Mouse (Mus musculus) ZHBTc4 (cell line): ENCODE measurements around the gene Rgs3.

Experiments used
- DNase-seq: peaks from one replicate; pipeline ENCODE4 v3.0.0-alpha.2; 2011; ENCODE audit warnings: low read depth, low spot score

The Rgs3 gene

DNA sequence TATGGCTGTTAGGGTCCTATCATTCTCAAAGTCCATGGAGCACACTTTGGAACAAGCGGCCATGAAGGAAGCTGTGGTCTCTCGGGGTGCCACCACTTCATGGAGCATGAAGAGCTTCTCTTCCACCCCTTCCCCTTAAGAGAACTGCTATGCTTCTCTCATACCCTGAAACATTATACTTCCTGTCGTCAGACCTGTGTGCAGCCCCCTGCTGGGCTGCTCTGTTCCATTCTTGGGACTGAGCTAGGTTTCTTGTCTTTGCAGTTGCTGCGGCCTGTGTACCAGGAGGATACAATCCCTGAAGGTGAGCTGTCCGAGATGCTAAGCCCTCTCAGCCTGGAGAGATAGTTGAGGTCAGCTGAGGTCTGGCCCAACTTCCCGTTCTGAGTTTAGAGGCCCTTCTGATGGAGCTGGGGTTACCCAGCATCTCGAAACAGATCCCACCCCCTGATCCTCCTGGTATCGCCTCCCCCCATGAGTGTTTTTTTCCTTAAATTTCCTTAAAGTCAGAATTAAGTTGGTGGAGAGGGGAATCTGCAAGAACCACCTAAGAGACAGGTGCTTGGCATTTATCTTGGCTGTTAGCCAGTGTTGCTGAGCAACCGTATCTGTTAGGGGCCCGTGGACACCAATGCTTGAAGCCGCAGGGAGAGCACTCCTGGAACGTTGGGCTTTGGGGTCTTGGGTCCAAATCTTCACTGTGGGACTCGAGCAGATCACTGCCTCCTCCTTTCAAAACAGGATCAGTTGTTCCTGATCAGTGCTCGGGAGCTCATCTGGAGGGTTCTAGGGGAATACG, 66.8 kb downstream of the Rgs3 start:
- no peak for DNase-seq

DNA sequence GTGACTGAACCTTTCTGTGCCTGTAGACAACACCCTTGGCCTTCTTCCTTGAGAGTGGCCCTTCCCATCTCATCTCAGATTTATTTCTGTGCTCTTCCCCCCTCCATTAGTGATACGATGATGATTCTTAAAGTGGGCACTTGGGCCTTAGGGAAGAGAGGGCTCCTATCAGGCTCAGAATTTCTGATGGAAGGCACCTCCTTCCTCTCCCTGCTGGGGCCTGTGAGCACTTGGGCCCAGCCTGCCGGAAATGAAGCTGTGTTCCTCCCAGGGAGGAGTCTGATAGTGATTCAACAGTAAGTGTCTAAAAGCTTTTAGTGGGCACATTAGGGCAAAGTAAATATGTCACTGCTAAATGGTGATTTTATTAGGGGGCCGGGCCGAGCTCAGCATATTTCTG, 67.7 kb downstream of the Rgs3 start:
- DNase-seq: no peak

DNA sequence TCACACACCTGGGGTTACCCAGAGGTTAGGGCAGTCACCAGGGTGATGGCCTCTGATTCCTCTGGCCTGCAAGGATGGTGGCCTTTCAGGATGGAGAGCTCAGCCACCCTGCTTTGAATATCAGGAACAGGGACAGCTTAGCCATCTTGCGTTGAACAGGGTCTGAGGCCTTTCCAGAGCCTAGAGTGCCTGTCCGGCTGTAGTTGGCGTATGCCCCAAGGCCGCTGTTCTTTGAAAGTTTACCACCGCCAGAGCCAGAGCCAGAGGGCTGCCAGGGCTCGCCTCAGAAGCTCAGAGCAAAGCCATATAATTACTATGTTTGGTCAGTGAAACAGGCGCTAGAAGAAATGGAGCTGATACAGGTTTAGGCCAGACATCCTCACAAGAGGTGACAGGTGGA, 68.9 kb downstream of the Rgs3 start:
- no peak for DNase-seq

DNA sequence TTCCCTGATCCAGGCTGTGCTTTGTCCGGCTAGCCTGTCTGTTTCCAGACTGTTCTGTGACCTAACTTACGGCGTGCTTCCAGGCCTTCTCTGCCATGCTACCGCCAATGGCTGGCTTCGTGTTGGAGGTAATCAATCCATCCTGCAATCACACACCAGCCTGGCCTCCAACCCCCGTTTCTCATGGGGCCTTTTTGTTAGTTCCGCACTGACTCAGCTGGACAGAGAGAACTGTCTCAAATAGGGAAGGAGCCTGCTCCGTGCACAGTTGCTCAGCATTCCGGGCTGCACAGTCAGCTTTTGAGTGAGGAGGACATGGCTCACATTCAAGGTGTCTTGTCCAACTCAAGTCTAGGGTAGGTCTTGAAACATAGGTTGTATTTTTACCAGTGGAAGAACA, 69.8 kb downstream of the Rgs3 start:
- peak; percentile 7 for DNase-seq

DNA sequence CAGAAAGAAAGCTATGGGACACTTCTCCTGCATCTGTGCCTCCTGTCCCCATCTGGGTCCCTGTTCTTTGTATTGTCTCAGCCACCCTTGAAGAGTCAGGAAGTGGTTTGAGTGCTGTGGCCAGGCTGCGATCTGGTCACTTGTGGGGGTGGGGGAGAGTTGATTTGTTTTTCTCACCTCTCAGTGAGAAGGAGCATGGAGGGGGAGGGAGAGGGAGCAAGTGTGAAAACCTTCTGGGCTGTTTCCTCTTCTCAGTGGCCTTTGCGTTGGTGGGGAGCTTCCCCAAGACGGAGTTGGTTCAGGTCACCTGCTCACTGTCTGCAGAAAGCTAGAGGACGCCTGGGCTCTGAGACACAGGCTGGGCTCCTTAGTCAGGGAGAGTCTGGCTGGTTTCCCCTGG, 70.3 kb downstream of the Rgs3 start:
- DNase-seq: no peak

DNA sequence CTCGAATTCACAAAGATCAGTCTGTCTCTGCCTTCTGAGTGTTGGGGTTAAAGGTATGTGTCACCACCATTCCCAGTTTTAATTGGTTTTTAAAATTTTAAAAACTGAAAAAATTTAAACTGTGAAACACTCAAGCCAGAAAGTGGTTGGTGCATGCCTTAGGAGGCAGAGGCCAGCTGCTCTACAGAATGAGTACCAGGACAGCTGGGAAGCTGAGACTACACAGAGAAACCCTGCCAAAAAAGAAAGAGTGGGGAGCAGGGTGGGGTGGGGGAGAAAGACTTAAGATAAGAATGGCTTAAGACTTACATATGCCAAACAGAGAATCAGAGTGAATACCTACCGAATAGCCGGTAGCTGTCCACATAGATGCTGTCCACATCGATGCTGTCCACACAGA, 73.6 kb downstream of the Rgs3 start:
- no peak for DNase-seq

GRCm38 (mm10) chr4:62634054-62634591, 74.5 kb downstream of the Rgs3 start:
- no peak for DNase-seq

- DNase-seq: no peak
Measured at GRCm38 (mm10) chr4:62634840-62635239, 75.2 kb downstream of the Rgs3 start.

- DNase-seq: no peak
Measured at GRCm38 (mm10) chr4:62636047-62636446, 76.4 kb downstream of the Rgs3 start.

DNA sequence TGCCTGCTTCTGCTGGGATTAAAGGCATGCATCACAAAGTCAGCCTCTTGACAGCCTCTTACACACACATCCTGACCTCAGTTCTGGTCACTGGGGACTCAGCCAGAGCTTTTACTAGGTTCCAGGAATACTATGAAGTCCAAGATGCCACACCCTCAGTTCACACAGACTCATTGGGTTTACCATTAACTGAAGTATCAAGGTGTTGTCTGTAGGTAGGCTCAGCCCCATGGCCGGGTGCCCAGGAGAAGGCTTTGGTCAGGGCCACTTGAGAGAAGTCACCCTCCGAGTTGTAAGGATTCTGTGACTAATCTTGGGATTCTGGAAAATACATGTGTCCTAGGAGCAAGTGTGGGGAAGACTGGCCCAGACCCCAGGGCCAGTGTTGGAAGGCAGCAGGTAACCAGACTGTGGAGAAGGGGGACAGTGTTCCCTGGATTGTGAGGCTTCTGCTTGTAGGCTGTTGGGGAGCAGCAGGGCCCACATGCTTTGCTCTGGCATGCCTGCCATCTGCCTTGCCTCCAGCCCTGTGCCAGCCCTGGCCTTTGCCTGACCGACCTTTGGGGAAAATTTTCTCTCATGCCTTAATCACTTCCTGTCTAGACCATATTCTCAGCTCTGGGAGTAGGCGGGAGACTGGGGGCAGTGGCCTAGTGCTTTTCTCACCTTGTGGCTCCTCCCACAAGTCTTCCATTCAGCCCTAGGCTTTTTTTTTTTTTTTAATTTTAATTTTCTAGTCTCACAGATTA, 78.4 kb downstream of the Rgs3 start:
- DNase-seq: no peak

DNA sequence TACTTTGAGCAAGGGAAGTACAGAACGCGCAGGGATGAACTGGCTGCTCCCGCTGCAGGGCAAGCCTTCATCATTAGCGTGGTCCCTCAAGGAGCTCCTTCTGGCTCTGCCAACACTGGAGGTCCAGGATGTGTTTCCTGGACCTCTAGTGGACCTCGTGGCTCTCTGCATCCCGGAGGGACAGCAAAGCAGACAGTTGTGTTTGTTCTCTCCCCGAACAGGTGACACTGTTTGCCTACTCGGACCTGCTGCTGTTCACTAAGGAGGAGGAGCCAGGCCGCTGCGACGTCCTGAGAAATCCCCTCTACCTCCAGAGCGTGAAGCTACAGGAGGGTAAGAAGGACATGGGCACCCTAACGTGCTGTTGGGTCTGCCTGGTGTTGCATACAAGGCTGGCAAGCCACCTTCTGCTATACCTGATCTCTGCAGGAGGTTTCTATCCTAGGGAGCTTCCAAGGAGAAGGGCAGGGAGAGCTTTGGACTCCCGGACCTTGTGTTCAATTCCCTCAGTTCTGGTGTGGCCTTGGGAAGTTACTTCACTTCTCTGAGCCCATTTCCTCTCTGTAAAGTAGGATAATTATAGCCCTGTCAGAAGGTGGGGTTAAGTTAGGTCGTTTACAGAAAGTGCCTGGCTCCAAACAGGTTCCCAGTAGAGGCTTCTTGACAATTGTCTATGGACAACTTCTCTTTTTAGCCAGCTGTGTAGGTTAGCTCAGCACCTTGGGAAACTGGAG, 81.0 kb downstream of the Rgs3 start:
- DNase-seq: no peak

- no peak for DNase-seq
Measured at GRCm38 (mm10) chr4:62641230-62641589, 81.6 kb downstream of the Rgs3 start.

GRCm38 (mm10) chr4:62641656-62642055, 82.0 kb downstream of the Rgs3 start:
- DNase-seq: no peak

GRCm38 (mm10) chr4:62643401-62643800, 83.8 kb downstream of the Rgs3 start:
- no peak for DNase-seq

DNA sequence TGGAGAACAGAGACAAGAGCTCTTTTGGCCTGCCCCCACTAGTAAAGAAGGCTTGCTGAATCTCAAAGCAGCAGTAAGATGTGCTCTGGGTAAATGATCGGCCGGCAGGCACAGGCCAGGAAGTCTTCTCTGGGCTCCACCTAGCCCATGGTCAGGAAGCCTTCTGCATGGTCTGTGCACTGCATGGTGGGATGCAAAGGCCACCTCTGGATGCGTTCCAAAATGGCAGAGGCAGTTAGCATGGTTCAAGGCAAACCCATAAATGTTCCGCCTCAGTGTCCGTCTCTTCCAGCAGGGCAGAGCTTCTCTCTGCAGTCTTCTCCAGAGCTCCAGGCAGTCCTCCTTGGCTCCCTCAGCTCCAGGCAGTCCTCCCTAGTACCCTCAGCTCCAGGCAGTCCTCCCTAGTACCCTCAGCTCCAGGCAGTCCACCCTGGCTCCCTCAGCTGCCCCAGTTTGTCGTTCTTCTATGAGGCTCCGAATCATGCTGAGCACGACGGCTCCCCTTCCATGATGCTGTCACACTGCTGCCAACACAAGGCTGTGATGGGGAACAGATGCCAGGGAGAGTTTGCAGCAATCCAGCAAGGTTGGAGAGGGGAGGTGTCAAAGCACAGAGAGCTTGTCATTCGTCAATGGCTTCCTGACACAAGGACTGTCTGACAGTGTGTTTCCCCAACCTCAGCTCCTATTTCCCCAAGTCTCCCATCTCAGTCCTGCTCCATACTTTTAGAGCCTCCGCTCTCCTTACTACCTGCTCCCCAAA, 84.6 kb downstream of the Rgs3 start:
- DNase-seq: no peak

DNA sequence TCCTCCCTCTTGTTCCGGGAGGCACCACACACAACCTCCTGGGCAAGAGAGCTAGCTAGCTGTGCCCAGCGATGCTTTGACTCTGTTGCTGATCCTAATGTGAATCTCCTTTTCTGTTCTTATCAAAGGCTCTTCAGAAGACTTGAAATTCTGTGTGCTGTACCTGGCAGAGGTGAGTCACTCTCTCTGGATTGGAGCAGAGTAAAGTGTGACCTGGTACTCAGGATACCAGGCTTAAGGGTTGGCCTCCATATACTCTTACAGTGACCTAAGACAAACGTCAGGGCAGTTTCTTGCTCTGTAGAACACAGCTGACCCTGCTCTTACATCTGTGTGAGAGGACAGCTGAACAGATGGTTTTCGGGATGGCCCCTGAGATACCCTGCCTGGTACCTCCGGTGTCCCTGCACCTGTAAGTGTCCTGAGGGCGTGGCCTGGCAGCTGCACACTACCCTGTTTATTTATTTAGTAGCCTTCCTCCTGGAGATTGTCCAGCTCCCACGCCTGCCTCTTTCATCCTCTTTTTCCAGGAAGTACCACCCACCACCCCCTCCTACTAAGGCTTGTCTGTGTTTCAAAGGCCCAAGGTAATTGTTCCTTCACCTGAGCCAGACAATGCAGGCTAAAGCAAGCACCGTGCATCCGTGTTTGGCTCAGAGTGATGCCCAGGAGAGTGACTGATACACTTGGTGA, 87.1 kb downstream of the Rgs3 start:
- DNase-seq: no peak

GRCm38 (mm10) chr4:62648848-62649247, 89.2 kb downstream of the Rgs3 start:
- no peak for DNase-seq

GRCm38 (mm10) chr4:62649536-62650230, 90.0 kb downstream of the Rgs3 start:
- no peak for DNase-seq

GRCm38 (mm10) chr4:62651179-62651760, 91.6 kb downstream of the Rgs3 start:
- no peak for DNase-seq

GRCm38 (mm10) chr4:62652215-62652614, 92.6 kb downstream of the Rgs3 start:
- no peak for DNase-seq
